Mouse (Mus musculus): Measurements from ENCODE around the gene Mfap5. TPM values are rescaled to one million over a fixed set of nuclear protein-coding genes. Genes with fewer than 3 reads are reported as not detected.
A peak's percentile ranks its signal among the peaks of the same experiment; 100 is the strongest.

The Mfap5 gene
- polyA plus RNA-seq, 1 experiment from 2014 or later, result 0.75 TPM

DNA sequence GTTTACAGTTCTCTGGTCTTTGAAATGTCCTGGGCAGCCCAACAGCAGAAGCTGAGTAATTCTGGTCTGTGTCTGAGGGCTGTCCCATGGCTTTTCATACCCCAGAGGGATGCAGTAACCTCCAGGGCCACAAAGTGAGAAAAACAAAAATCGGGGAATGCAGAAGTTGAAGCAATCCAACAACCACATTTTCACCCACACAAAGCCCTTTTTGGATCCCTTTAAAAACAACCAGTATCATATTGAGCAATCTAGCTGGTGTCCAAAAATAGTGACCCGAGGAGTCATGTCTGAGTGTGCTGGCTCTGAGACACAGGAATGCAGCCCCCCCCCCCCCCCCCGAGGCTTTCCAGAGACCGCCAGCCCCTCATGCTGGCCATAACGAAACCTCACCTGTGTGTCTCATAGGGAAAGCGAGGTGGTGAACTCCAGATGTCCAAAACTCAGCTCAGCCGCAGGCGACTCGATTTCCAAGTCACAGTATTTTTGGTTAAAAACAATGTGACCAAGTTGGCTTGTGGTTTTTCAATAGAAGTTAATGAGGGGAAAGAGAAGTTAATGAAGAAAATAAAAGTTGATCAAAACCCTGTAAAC is 39.7 kb downstream of the Mfap5 start:
- DNase-seq (ENCODE audit: low spot score, missing footprints) (peak; percentile 75), ATAC-seq (ENCODE audit: low FRiP score) (no peak)
- H3K4me1 ChIP-seq (ENCODE audit: control insufficient read depth, insufficient read depth, low read length), result no peaks in the 10 kb centered on the region
- no peaks in the 10 kb centered on the region for H3K36me3 ChIP-seq (ENCODE audit: control insufficient read depth, insufficient read depth, low read length)
- H3K9ac ChIP-seq (ENCODE audit: low read length), result no peak overlapping the region
- H3K27me3 ChIP-seq (ENCODE audit: control insufficient read depth, insufficient read depth, low read length), result no peaks in the 10 kb centered on the region
- H3K4me2 ChIP-seq, result no peak overlapping the region
- H3K4me3 ChIP-seq (ENCODE audit: low read depth, low read length), result no peak overlapping the region
- H3K9me3 ChIP-seq (ENCODE audit: control insufficient read depth, low read length), result no peaks in the 10 kb centered on the region
- WGBS, result 81% methylated on average over 9 of the region's 9 CpGs
- no peak overlapping the region for H3K27ac ChIP-seq (ENCODE audit: low read depth, low read length)

DNA sequence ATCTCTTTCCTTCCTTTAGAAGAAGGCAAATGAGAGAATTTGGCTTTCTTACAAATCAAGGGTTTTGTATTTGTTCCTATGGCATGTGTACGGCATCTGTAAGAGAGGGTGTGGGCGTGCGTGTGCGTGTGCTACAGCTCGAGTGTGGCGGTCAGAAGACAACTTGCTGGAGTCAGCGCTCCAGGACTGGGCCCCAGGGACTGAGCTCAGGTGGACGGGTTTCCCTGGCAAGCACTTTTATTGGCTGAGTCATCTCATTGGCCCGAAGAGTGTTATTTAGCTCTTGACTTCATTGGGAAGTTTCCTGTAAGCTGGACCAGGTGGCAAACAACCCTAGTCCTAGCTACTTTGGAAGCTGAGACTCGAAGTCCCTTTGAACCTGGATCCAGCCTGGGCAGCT is 40.3 kb downstream of the Mfap5 start:
- H3K4me2 ChIP-seq, result no peak overlapping the region
- no peaks in the 10 kb centered on the region for H3K27me3 ChIP-seq (ENCODE audit: control insufficient read depth, insufficient read depth, low read length)
- H3K9me3 ChIP-seq (ENCODE audit: control insufficient read depth, low read length), result no peaks in the 10 kb centered on the region
- H3K36me3 ChIP-seq (ENCODE audit: control insufficient read depth, insufficient read depth, low read length), result no peaks in the 10 kb centered on the region
- no peaks in the 10 kb centered on the region for H3K4me1 ChIP-seq (ENCODE audit: control insufficient read depth, insufficient read depth, low read length)
- no peak overlapping the region for H3K27ac ChIP-seq (ENCODE audit: low read depth, low read length)
- H3K4me3 ChIP-seq (ENCODE audit: low read depth, low read length), result no peak overlapping the region
- WGBS, result 85% methylated on average over 10 of the region's 10 CpGs
- ATAC-seq (ENCODE audit: low FRiP score), result no peak
- no peak overlapping the region for H3K9ac ChIP-seq (ENCODE audit: low read length)
- DNase-seq (ENCODE audit: low spot score, missing footprints), result peak; percentile 12

DNA sequence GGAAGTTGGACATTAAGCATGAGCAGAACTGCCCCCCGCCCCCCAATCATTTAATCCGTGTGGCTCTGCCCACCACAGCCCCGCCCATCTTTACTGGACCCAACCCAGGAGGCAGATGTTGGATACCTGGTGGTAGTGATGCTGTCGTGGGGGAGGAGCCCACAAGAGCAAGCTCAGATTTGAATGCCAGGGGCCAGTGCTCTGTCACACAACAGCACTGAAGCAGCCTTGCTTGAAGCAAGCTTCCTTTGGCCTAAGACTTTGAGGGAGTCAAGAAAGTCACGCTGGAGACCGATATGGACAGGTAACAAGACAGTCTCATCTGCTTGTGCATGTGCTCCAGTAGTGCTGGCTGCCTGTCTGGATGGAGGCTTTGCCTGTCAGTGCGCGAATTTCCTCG is 48.0 kb downstream of the Mfap5 start, which contains the start of gene Aicda:
Aicda (plus strand) TSS at position 196 of the 400 bp plus-strand sequence.
- Histone ChIP-seq H3K9ac (ENCODE audit: low read length) (no peak within 1 kb of the TSS), H3K4me1 (ENCODE audit: control insufficient read depth, insufficient read depth, low read length) (no peaks in the 10 kb centered on the region), H3K9me3 (ENCODE audit: control insufficient read depth, low read length) (no peaks in the 10 kb centered on the region), H3K4me3 (ENCODE audit: low read depth, low read length) (no peak within 1 kb of the TSS), H3K36me3 (ENCODE audit: control insufficient read depth, insufficient read depth, low read length) (no peaks in the 10 kb centered on the region), H3K4me2 (no peak within 1 kb of the TSS), H3K27me3 (ENCODE audit: control insufficient read depth, insufficient read depth, low read length) (no peaks in the 10 kb centered on the region), H3K27ac (ENCODE audit: low read depth, low read length) (no peak within 1 kb of the TSS)
- WGBS, result 49% methylated on average over 9 of the region's 9 CpGs
- no peak for ATAC-seq (ENCODE audit: low FRiP score)
- DNase-seq (ENCODE audit: low spot score, missing footprints), result no peak

DNA sequence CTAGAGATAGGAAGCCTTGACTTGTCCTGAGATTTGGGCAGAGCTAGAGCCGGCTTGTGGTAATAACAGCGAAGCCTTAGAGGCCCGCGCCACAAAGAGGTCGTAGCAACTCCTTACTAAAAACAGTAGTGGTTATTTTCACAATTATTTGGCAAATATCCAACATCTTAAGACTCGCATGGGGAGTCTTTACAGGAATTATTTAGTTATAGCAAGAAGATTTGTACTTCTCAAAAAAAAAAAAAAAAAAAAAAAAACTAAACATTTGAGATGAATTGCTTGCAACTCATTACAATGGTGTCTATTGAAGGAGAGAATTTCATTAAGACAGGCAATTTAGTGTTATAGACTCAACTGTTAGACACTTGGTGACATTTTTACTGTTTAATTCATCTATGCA is 48.5 kb downstream of the Mfap5 start:
- no peak overlapping the region for H3K4me3 ChIP-seq (ENCODE audit: low read depth, low read length)
- ATAC-seq (ENCODE audit: low FRiP score) (no peak), DNase-seq (ENCODE audit: low spot score, missing footprints) (no peak)
- H3K27me3 ChIP-seq (ENCODE audit: control insufficient read depth, insufficient read depth, low read length), result no peaks in the 10 kb centered on the region
- H3K9me3 ChIP-seq (ENCODE audit: control insufficient read depth, low read length), result no peaks in the 10 kb centered on the region
- H3K36me3 ChIP-seq (ENCODE audit: control insufficient read depth, insufficient read depth, low read length), result no peaks in the 10 kb centered on the region
- no peak overlapping the region for H3K9ac ChIP-seq (ENCODE audit: low read length)
- 82% methylated on average over 6 of the region's 6 CpGs for WGBS
- no peak overlapping the region for H3K4me2 ChIP-seq
- H3K27ac ChIP-seq (ENCODE audit: low read depth, low read length), result no peak overlapping the region
- H3K4me1 ChIP-seq (ENCODE audit: control insufficient read depth, insufficient read depth, low read length), result no peaks in the 10 kb centered on the region

DNA sequence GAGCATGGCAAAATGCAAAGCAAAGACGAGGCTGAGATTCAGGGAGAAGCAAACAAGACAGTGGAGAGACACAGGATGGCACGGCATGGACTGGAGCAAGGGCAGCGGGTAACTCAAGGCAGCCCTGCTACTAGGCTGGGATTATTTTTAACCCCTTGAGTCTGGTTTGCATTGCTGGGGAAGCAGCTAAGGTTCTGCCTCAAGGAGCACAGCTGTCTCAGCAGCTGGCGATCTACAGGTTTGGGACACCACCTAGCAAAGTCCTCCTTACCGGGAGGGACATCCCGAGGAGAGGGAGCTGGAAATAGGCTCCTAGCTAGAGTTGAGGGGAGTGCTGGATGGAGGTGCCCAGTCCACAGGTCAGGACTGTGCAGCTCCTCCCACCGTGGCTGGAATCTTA is 49.6 kb downstream of the Mfap5 start:
- 52% methylated on average over 7 of the region's 7 CpGs for WGBS
- H3K27ac ChIP-seq (ENCODE audit: low read depth, low read length), result no peak overlapping the region
- H3K4me1 ChIP-seq (ENCODE audit: control insufficient read depth, insufficient read depth, low read length), result no peaks in the 10 kb centered on the region
- DNase-seq (ENCODE audit: low spot score, missing footprints) (peak; percentile 78), ATAC-seq (ENCODE audit: low FRiP score) (no peak)
- H3K9ac ChIP-seq (ENCODE audit: low read length), result no peak overlapping the region
- no peaks in the 10 kb centered on the region for H3K36me3 ChIP-seq (ENCODE audit: control insufficient read depth, insufficient read depth, low read length)
- no peaks in the 10 kb centered on the region for H3K27me3 ChIP-seq (ENCODE audit: control insufficient read depth, insufficient read depth, low read length)
- no peak overlapping the region for H3K4me3 ChIP-seq (ENCODE audit: low read depth, low read length)
- H3K9me3 ChIP-seq (ENCODE audit: control insufficient read depth, low read length), result no peaks in the 10 kb centered on the region
- H3K4me2 ChIP-seq, result no peak overlapping the region

DNA sequence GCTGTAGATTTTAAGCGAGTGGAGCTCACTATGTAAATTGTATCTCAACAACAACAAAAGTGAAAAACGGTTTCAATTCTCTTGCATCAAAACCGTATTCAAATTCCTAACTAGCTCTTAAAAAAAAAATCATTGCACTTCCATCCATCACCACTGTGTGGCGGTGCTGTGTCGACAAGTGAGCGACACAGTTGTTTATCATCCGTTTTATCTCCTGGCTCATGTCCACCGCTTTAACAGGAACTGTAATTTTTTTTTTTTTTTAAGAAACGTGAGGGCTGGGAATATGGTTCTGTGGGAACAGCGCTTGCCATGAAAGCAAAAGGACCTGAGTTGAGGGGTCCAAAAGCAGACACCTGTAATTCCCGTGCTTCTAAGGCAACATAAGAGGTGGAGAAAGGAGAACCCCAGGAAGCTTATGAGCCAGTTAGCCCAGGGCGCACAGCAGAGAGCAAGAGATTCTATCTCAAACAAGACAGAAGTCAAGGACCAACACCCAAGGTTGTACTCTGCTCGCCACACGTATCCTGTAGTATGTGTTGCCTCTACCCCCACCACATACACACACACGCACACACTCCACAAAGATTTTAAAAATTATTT is 51.4 kb downstream of the Mfap5 start:
- no peak overlapping the region for H3K27ac ChIP-seq (ENCODE audit: low read depth, low read length)
- no peaks in the 10 kb centered on the region for H3K4me1 ChIP-seq (ENCODE audit: control insufficient read depth, insufficient read depth, low read length)
- DNase-seq (ENCODE audit: low spot score, missing footprints), result peak; percentile 97
- H3K9me3 ChIP-seq (ENCODE audit: control insufficient read depth, low read length), result no peaks in the 10 kb centered on the region
- ATAC-seq (ENCODE audit: low FRiP score), result 0 out of 2 replicates have a peak, but pooled peaks have one; percentile 5
- WGBS, result 25% methylated on average over 15 of the region's 15 CpGs
- no peaks in the 10 kb centered on the region for H3K27me3 ChIP-seq (ENCODE audit: control insufficient read depth, insufficient read depth, low read length)
- peak overlapping the region; percentile 26 for H3K4me2 ChIP-seq
- H3K9ac ChIP-seq (ENCODE audit: low read length), result no peak overlapping the region
- no peak overlapping the region for H3K4me3 ChIP-seq (ENCODE audit: low read depth, low read length)
- no peaks in the 10 kb centered on the region for H3K36me3 ChIP-seq (ENCODE audit: control insufficient read depth, insufficient read depth, low read length)

DNA sequence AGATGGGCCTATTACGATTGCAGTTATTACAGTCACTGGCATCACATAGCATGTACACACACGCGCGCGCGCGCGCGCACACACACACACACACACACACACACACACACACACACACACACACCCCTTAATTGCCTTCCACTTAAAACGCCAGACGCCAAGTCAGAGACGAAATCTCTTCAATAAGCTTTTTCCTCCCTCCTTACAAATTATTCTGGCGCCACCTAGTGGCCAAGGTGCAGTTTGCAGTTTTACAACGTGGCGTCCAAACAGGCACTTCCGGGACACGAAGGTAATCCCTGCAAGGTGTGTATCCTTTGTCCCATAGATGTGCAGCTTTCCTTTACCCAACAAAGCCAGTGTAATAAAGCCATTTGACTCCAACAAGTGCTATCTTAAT is 54.8 kb downstream of the Mfap5 start:
- Histone ChIP-seq H3K27ac (ENCODE audit: low read depth, low read length) (no peak overlapping the region), H3K27me3 (ENCODE audit: control insufficient read depth, insufficient read depth, low read length) (no peaks in the 10 kb centered on the region), H3K9ac (ENCODE audit: low read length) (no peak overlapping the region), H3K4me2 (peak overlapping the region; percentile 25; the same call in 1 of the 2 replicates), H3K4me3 (ENCODE audit: low read depth, low read length) (no peak overlapping the region), H3K4me1 (ENCODE audit: control insufficient read depth, insufficient read depth, low read length) (no peaks in the 10 kb centered on the region), H3K36me3 (ENCODE audit: control insufficient read depth, insufficient read depth, low read length) (no peaks in the 10 kb centered on the region), H3K9me3 (ENCODE audit: control insufficient read depth, low read length) (no peaks in the 10 kb centered on the region)
- ATAC-seq (ENCODE audit: low FRiP score) (peak; percentile 47), DNase-seq (ENCODE audit: low spot score, missing footprints) (peak; percentile 98)
- 12% methylated on average over 17 of the region's 17 CpGs for WGBS

DNA sequence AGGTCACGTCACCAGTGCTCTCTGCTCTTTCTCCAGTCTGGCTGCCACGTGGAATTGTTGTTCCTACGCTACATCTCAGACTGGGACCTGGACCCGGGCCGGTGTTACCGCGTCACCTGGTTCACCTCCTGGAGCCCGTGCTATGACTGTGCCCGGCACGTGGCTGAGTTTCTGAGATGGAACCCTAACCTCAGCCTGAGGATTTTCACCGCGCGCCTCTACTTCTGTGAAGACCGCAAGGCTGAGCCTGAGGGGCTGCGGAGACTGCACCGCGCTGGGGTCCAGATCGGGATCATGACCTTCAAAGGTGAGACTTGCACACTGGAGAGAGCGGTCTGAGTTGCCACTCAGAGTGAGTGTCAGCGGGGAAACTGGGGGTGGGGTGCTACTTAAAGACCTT is 55.4 kb downstream of the Mfap5 start:
- no peak overlapping the region for H3K4me2 ChIP-seq
- no peaks in the 10 kb centered on the region for H3K4me1 ChIP-seq (ENCODE audit: control insufficient read depth, insufficient read depth, low read length)
- peak; percentile 17 for ATAC-seq (ENCODE audit: low FRiP score)
- H3K9ac ChIP-seq (ENCODE audit: low read length), result no peak overlapping the region
- 84% methylated on average over 20 of the region's 20 CpGs for WGBS
- no peaks in the 10 kb centered on the region for H3K36me3 ChIP-seq (ENCODE audit: control insufficient read depth, insufficient read depth, low read length)
- no peaks in the 10 kb centered on the region for H3K27me3 ChIP-seq (ENCODE audit: control insufficient read depth, insufficient read depth, low read length)
- H3K4me3 ChIP-seq (ENCODE audit: low read depth, low read length), result no peak overlapping the region
- no peak overlapping the region for H3K27ac ChIP-seq (ENCODE audit: low read depth, low read length)
- H3K9me3 ChIP-seq (ENCODE audit: control insufficient read depth, low read length), result no peaks in the 10 kb centered on the region
- DNase-seq (ENCODE audit: low spot score, missing footprints), result peak; percentile 81

DNA sequence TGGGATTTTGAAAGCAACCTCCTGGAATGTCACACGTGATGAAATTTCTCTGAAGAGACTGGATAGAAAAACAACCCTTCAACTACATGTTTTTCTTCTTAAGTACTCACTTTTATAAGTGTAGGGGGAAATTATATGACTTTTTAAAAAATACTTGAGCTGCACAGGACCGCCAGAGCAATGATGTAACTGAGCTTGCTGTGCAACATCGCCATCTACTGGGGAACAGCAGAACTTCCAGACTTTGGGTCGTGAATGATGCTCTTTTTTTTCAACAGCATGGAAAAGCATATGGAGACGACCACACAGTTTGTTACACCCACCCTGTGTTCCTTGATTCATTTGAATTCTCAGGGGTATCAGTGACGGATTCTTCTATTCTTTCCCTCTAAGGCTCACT is 56.8 kb downstream of the Mfap5 start:
- no peaks in the 10 kb centered on the region for H3K4me1 ChIP-seq (ENCODE audit: control insufficient read depth, insufficient read depth, low read length)
- 7% methylated on average over 6 of the region's 6 CpGs for WGBS
- no peak overlapping the region for H3K27ac ChIP-seq (ENCODE audit: low read depth, low read length)
- H3K27me3 ChIP-seq (ENCODE audit: control insufficient read depth, insufficient read depth, low read length), result no peaks in the 10 kb centered on the region
- H3K36me3 ChIP-seq (ENCODE audit: control insufficient read depth, insufficient read depth, low read length), result no peaks in the 10 kb centered on the region
- H3K4me2 ChIP-seq, result no peak overlapping the region
- ATAC-seq (ENCODE audit: low FRiP score) (peak; percentile 25), DNase-seq (ENCODE audit: low spot score, missing footprints) (peak; percentile 96)
- H3K4me3 ChIP-seq (ENCODE audit: low read depth, low read length), result no peak overlapping the region
- no peak overlapping the region for H3K9ac ChIP-seq (ENCODE audit: low read length)
- no peaks in the 10 kb centered on the region for H3K9me3 ChIP-seq (ENCODE audit: control insufficient read depth, low read length)
